Mouse (Mus musculus) lung, embryonic 15.5 days (tissue): Measurements from ENCODE around the gene Ros1. TPM values are rescaled to one million over a fixed set of nuclear protein-coding genes. Genes with fewer than 3 reads are reported as not detected.
A peak's percentile ranks its signal among the peaks of the same experiment; 100 is the strongest.

Experiments used
- ATAC-seq: fragments of 200-750 bp; cut with Nextera tagmentation; 2 replicates; pipeline ENCODE4 v1.8.0; 2017; ENCODE audit warnings: moderate number of reproducible peaks, borderline replicate concordance; ENCODE audit not compliant: low FRiP score, low TSS enrichment; ENCODE audit errors: extremely low read depth
- H3K27ac ChIP-seq: fragments of 300-500 bp; sonication (generic); 2 replicates; pipeline ENCODE4 v1.5.1; 2015; ENCODE audit warnings: moderate library complexity, mild to moderate bottlenecking, inconsistent platforms
- H3K27me3 ChIP-seq: fragments of 300-500 bp; sonication (generic); 2 replicates; pipeline ENCODE4 v1.6.1; 2015; ENCODE audit warnings: inconsistent platforms
- H3K36me3 ChIP-seq: fragments of 300-500 bp; sonication (generic); 2 replicates; pipeline ENCODE4 v1.6.1; 2015; ENCODE audit warnings: inconsistent platforms
- H3K4me1 ChIP-seq: fragments of 300-500 bp; sonication (generic); 2 replicates; pipeline ENCODE4 v1.6.1; 2015; ENCODE audit warnings: inconsistent platforms
- H3K4me2 ChIP-seq: fragments of 300-500 bp; sonication (generic); 2 replicates; pipeline ENCODE4 v1.6.1; 2015; ENCODE audit warnings: inconsistent platforms, mild to moderate bottlenecking, moderate library complexity
- H3K4me3 ChIP-seq: fragments of 300-500 bp; sonication (generic); 2 replicates; pipeline ENCODE4 v1.5.1; 2015; ENCODE audit warnings: mild to moderate bottlenecking, inconsistent platforms
- H3K9ac ChIP-seq: fragments of 300-500 bp; sonication (generic); 2 replicates; pipeline ENCODE4 v1.6.1; 2015; ENCODE audit warnings: inconsistent platforms
- H3K9me3 ChIP-seq: fragments of 300-500 bp; sonication (generic); 2 replicates; pipeline ENCODE4 v1.6.1; 2016; ENCODE audit warnings: inconsistent platforms
- WGBS: fragments of 180-500 bp; shearing (Covaris S2); methylation state at CpG from one replicate; pipeline ENCODE4 v1.1.7; 2015; 5-methylcytosine and 5-hydroxymethylcytosine counted together
- polyA plus RNA-seq: library from polyadenylated mRNA; unstranded; fragments of >200 nt; fragmentation: Nextera tagmentation; extraction: Ambion mirVana; gene quantifications from 2 replicates; pipeline ENCODE4 v1.2.1, GENCODE M21; 2015

The Ros1 gene
- polyA plus RNA-seq, 1 experiment from 2014 or later, result 0.07 TPM

DNA sequence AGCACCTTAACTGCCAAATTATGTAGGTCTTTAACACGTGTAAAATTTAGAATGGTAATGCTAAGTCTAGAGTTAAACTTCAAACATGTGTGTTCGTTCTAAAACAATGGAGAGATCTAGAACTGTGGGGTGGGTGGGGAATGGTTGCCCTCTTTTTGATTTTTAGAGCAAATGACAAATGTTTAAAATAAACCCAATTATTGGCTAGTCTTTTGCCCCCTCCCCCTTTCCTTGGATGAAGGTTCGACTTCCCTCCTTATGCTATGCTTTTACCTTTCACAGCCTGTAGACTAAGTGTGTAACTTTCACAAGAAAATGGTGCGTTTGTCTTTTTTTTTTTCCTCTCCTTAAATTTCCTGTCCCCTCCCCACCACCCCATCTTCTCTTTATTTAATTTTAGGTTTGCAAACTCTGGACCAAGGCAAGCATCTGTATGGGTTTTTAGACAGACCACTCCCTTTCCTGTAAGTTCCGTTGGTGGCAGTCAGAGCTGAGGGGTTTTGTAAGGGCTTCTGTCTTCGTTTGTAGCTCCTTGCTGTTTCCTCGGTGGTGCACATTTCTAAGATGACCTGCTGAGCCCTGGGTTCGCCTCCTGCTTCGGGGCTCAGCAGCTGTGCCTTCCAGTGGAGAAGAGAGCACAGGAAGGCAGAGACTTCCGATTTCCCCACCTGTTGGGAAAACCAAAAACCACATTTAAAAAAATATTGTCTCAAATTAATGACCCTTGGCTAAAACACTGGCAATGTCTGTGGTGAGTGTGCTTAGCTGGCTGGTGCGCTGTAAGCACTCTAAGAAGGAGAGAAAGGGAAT, 166.3 kb downstream of the Ros1 start:
- Histone ChIP-seq H3K4me3 (no peak overlapping the region), H3K9me3 (no peaks in the 10 kb centered on the region), H3K9ac (no peak overlapping the region), H3K27ac (no peak overlapping the region), H3K4me2 (no peak overlapping the region), H3K27me3 (peaks cover 88% of the 10 kb centered on the region), H3K4me1 (peaks cover 10% of the 10 kb centered on the region), H3K36me3 (no peaks in the 10 kb centered on the region)
- ATAC-seq, result no peak
- WGBS, result 6% methylated on average over 11 of the region's 11 CpGs

DNA sequence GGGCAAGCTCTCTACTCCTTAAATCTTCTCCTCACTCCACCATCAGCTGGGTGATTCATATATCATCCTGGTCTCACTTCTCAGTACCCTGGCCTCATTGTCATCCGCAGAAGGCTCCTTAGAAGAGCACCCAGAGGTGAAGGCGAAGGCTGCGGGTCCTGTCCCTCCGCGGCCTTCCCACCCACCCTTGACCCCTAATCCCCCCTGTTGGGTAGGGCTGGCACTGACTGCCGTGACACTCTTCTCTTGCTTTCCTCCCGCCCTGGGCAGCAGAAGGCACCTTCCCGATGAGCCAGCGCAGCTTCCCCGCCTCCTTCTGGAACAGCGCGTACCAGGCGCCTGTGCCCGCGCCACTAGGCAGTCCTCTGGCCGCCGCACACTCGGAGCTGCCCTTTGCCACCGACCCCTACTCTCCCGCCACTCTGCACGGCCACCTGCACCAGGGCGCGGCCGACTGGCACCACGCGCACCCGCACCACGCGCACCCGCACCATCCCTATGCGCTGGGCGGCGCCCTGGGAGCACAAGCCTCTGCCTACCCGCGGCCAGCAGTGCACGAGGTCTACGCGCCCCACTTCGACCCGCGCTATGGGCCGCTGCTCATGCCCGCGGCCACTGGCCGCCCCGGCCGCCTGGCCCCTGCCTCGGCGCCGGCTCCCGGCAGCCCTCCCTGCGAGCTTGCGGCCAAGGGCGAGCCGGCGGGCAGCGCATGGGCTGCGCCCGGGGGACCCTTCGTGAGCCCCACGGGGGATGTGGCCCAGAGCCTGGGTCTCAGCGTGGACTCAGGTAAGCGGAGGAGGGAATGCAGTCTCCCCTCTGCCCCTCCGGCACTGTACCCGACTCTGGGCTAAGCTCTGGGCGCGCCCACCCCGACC, 167.6 kb downstream of the Ros1 start:
- Histone ChIP-seq H3K4me1 (peaks cover 20% of the 10 kb centered on the region), H3K9ac (no peak overlapping the region), H3K9me3 (no peaks in the 10 kb centered on the region), H3K36me3 (no peaks in the 10 kb centered on the region), H3K27me3 (peaks cover 99% of the 10 kb centered on the region), H3K4me2 (peak overlapping the region; percentile 64), H3K27ac (no peak overlapping the region), H3K4me3 (peak overlapping the region; percentile 36)
- WGBS, result 1% methylated on average over 68 of the region's 68 CpGs
- ATAC-seq, result peak; percentile 37

DNA sequence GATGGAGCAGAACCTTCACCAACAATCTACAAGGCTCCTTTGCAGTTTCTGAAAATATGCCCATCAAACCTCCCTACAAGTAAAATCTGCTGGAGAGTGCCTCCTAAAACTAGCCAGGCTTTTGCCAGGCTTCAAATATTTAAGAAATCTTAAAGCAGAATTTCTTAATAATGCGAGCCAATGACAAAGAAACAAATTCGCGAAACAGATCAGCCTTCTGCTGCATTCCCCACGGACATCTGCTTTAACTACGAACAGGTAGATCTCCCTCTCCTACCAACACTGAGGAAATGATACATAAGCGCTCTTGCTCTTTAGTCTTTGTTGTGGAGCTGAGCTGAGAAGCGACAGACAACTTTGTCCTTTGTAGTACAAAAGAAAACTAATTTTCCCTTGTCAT, 169.2 kb downstream of the Ros1 start:
- H3K9ac ChIP-seq, result no peak overlapping the region
- peaks cover 26% of the 10 kb centered on the region for H3K4me1 ChIP-seq
- peaks cover 98% of the 10 kb centered on the region for H3K27me3 ChIP-seq
- H3K36me3 ChIP-seq, result no peaks in the 10 kb centered on the region
- no peak overlapping the region for H3K4me3 ChIP-seq
- no peak overlapping the region for H3K4me2 ChIP-seq
- 22% methylated on average over 7 of the region's 7 CpGs for WGBS
- no peaks in the 10 kb centered on the region for H3K9me3 ChIP-seq
- no peak overlapping the region for H3K27ac ChIP-seq
- no peak for ATAC-seq

- H3K4me3 ChIP-seq, result no peak overlapping the region
- no peaks in the 10 kb centered on the region for H3K36me3 ChIP-seq
- peaks cover 26% of the 10 kb centered on the region for H3K4me1 ChIP-seq
- H3K27me3 ChIP-seq, result peaks cover 99% of the 10 kb centered on the region
- no peak overlapping the region for H3K4me2 ChIP-seq
- ATAC-seq, result no peak
- no peak overlapping the region for H3K9ac ChIP-seq
- no peak overlapping the region for H3K27ac ChIP-seq
- H3K9me3 ChIP-seq, result no peaks in the 10 kb centered on the region
- 0% methylated on average over 1 of the region's 1 CpGs for WGBS
Measured at GRCm38 (mm10) chr10:52025291-52025690, 169.8 kb downstream of the Ros1 start.

DNA sequence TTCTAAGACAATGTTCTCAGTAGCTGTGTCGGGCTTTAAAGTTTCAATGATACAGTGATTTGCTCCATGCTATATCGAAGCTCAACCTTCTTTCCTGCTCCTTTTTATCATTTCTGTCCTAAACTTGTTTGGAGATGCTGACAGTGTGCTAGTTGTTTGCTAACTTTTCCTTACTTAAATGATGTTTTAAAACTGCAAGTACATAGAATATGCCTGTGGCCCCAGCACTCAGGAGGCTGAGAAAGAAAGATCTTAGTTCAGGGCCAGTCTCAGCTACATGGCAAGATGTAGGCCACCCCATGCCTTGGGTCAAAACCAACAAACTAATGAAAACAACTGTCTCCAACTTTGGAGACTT, 171.0 kb downstream of the Ros1 start:
- no peak for ATAC-seq
- Histone ChIP-seq H3K9ac (no peak overlapping the region), H3K4me1 (peaks cover 26% of the 10 kb centered on the region), H3K4me3 (no peak overlapping the region), H3K36me3 (no peaks in the 10 kb centered on the region), H3K9me3 (no peaks in the 10 kb centered on the region), H3K27me3 (peaks cover 95% of the 10 kb centered on the region), H3K27ac (no peak overlapping the region), H3K4me2 (no peak overlapping the region)
- WGBS, result 20% methylated on average over 2 of the region's 2 CpGs

GRCm38 (mm10) chr10:52023213-52024052, 171.6 kb downstream of the Ros1 start:
- WGBS, result 3% methylated on average over 17 of the region's 17 CpGs
- Histone ChIP-seq H3K4me1 (peaks cover 26% of the 10 kb centered on the region), H3K4me3 (peak overlapping the region; percentile 46; the same call in 1 of the 2 replicates), H3K9ac (no peak overlapping the region), H3K9me3 (no peaks in the 10 kb centered on the region), H3K27ac (no peak overlapping the region), H3K4me2 (peak overlapping the region; percentile 96), H3K36me3 (no peaks in the 10 kb centered on the region), H3K27me3 (peaks cover 90% of the 10 kb centered on the region)
- no peak for ATAC-seq

GRCm38 (mm10) chr10:52022413-52023212, 172.4 kb downstream of the Ros1 start, which contains the start of gene Vgll2:
Gene Vgll2 (plus strand): TSS chr10:52022502.
- H3K4me2 ChIP-seq, result peak within 1 kb of the TSS; percentile 96
- peaks cover 23% of the 10 kb centered on the region for H3K4me1 ChIP-seq
- peaks cover 84% of the 10 kb centered on the region for H3K27me3 ChIP-seq
- H3K9me3 ChIP-seq, result no peaks in the 10 kb centered on the region
- ATAC-seq, result peak; percentile 84; the same call in 1 of the 2 replicates
- no peaks in the 10 kb centered on the region for H3K36me3 ChIP-seq
- peak within 1 kb of the TSS; percentile 46 for H3K4me3 ChIP-seq
- under 1% methylated on average over 52 of the region's 60 CpGs for WGBS
- H3K27ac ChIP-seq, result no peak within 1 kb of the TSS
- no peak within 1 kb of the TSS for H3K9ac ChIP-seq

- peaks cover 77% of the 10 kb centered on the region for H3K27me3 ChIP-seq
- 0% methylated on average over 14 of the region's 15 CpGs for WGBS
- peaks cover 16% of the 10 kb centered on the region for H3K4me1 ChIP-seq
- ATAC-seq, result peak; percentile 43; the same call in 1 of the 2 replicates
- no peaks in the 10 kb centered on the region for H3K36me3 ChIP-seq
- H3K9ac ChIP-seq, result no peak overlapping the region
- H3K4me3 ChIP-seq, result peak overlapping the region; percentile 46
- no peak overlapping the region for H3K27ac ChIP-seq
- H3K4me2 ChIP-seq, result peak overlapping the region; percentile 96
- H3K9me3 ChIP-seq, result no peaks in the 10 kb centered on the region
Measured at GRCm38 (mm10) chr10:52021736-52022394, 173.2 kb downstream of the Ros1 start.

- no peak for ATAC-seq
- Histone ChIP-seq H3K9ac (no peak overlapping the region), H3K4me3 (no peak overlapping the region), H3K27me3 (peaks cover 70% of the 10 kb centered on the region), H3K36me3 (no peaks in the 10 kb centered on the region), H3K27ac (no peak overlapping the region), H3K9me3 (no peaks in the 10 kb centered on the region), H3K4me1 (peaks cover 16% of the 10 kb centered on the region), H3K4me2 (no peak overlapping the region)
- 4% methylated on average over 9 of the region's 9 CpGs for WGBS
Measured at GRCm38 (mm10) chr10:52021231-52021630, 173.8 kb downstream of the Ros1 start.

- Histone ChIP-seq H3K9ac (no peak overlapping the region), H3K27ac (no peak overlapping the region), H3K9me3 (no peaks in the 10 kb centered on the region), H3K4me2 (no peak overlapping the region), H3K4me3 (no peak overlapping the region), H3K36me3 (no peaks in the 10 kb centered on the region), H3K4me1 (peaks cover 16% of the 10 kb centered on the region), H3K27me3 (peaks cover 43% of the 10 kb centered on the region)
- 88% methylated on average over 1 of the region's 1 CpGs for WGBS
- ATAC-seq, result no peak
Measured at GRCm38 (mm10) chr10:52018471-52018870, 176.6 kb downstream of the Ros1 start.
